13 mouse cellular contexts compared by ENCODE assay signal in the genomic region with DNA sequence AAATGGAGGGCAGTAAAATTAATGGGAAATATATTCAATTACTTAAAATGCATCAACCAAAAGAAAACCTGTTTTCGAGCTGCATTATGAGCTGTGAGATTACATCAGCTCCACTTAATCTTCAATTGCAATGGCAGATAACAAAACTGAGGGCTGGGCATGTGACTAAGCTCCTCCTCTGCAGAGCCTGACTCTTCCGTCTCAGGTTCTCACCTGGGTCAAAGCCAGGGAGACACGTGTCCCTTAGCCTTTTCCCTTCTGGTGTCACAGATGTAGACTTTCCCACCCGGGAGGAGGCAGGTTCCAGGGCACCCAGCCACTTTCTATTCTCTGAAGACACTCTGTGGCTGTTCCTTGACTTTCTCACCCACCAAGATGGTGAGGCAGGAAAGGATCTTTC. TPM values are rescaled to one million over a fixed set of nuclear protein-coding genes. Genes with fewer than 3 reads are reported as not detected.
DNase-seq lines count a peak whose midpoint lies in the region; ATAC-seq and TF ChIP-seq lines count a peak whose summit lies in the region.
"Had no signal": no experiment of that assay in that cellular context is flagged by ENCODE, and none has a peak within 500 bp of the region (broad histone marks: within the 10 kb centered on the region; RNA-seq: fewer than 3 reads in every experiment).

No protein-coding gene starts in this region.

- DNase-seq in kidney, adult 11 months: peak; percentile 37
- peak; percentile 6 for DNase-seq in cerebellum, adult 9-11 months
- DNase-seq in gastrocnemius, adult 8-10 months (ENCODE audit: low spot score in 2 of 2): peak; percentile 23 to 51
- DNase-seq in lung, postnatal 0 days (ENCODE audit: low spot score): peak; percentile 20
- no peak for DNase-seq in midbrain, embryonic 14.5 days
- no peak for DNase-seq in embryo, embryonic 10 days (ENCODE audit: low spot score)
- DNase-seq: heart, adult 11 months; heart, postnatal 4 days; spleen, adult 18-20 months had no signal

- no peak overlapping the region for H3K4me2 ChIP-seq in kidney, embryonic 16.5 days (replicated peaks; ENCODE audit: low read depth, low read length)
- H3K4me2 ChIP-seq in lung, postnatal 0 days (replicated peaks; ENCODE audit: low read depth, low read length): no peak overlapping the region
- no peak overlapping the region for H3K4me2 ChIP-seq in midbrain, embryonic 14.5 days (ENCODE audit: low read length)
- no peak overlapping the region for H3K4me2 ChIP-seq in heart, embryonic 11.5 days
- H3K4me2 ChIP-seq: neural tube, embryonic 12.5 days had no signal

- no peak for TF ChIP-seq EP300 in lung, postnatal 0 days (IDR thresholded peaks at IDR 0.05)

- no peak for TF ChIP-seq CTCF in lung, postnatal 0 days (IDR thresholded peaks at IDR 0.05)

- H3K36me3 ChIP-seq in kidney, embryonic 16.5 days (ENCODE audit: insufficient read depth, low read length): no peaks in the 10 kb centered on the region
- no peaks in the 10 kb centered on the region for H3K36me3 ChIP-seq in lung, postnatal 0 days (ENCODE audit: insufficient read depth, low read length)
- no peaks in the 10 kb centered on the region for H3K36me3 ChIP-seq in midbrain, embryonic 14.5 days (ENCODE audit: control insufficient read depth, insufficient read depth, low read length)
- no peaks in the 10 kb centered on the region for H3K36me3 ChIP-seq in heart, embryonic 11.5 days (ENCODE audit: control insufficient read depth, insufficient read depth, low read length)
- H3K36me3 ChIP-seq: neural tube, embryonic 12.5 days had no signal

- ATAC-seq in kidney, embryonic 16.5 days (ENCODE audit: low FRiP score, low TSS enrichment): no peak
- no peak for ATAC-seq in lung, postnatal 0 days
- no peak for ATAC-seq in midbrain, embryonic 14.5 days (ENCODE audit: low FRiP score, low TSS enrichment)
- ATAC-seq in heart, embryonic 11.5 days (replicated peaks; ENCODE audit: insufficient number of reproducible peaks, low FRiP score, low TSS enrichment): no peak

- H3K4me1 ChIP-seq in kidney, embryonic 16.5 days (ENCODE audit: insufficient read depth, low read length): peaks cover 24% of the 10 kb centered on the region
- H3K4me1 ChIP-seq in lung, postnatal 0 days (ENCODE audit: insufficient read depth, low read depth, low read length): no peaks in the 10 kb centered on the region
- H3K4me1 ChIP-seq in midbrain, embryonic 14.5 days (ENCODE audit: control insufficient read depth, insufficient read depth, low read length): no peaks in the 10 kb centered on the region
- no peaks in the 10 kb centered on the region for H3K4me1 ChIP-seq in heart, embryonic 11.5 days (ENCODE audit: control insufficient read depth, insufficient read depth, low read length)

- H3K27ac ChIP-seq in kidney, embryonic 16.5 days (ENCODE audit: low read length): no peak overlapping the region
- no peak overlapping the region for H3K27ac ChIP-seq in lung, postnatal 0 days (ENCODE audit: low read length)
- no peak overlapping the region for H3K27ac ChIP-seq in midbrain, embryonic 14.5 days (replicated peaks; ENCODE audit: low read depth, low read length)
- H3K27ac ChIP-seq in heart, embryonic 11.5 days (ENCODE audit: low read depth, low read length): no peak overlapping the region
- H3K27ac ChIP-seq: neural tube, embryonic 12.5 days had no signal

- H3K9ac ChIP-seq in kidney, embryonic 16.5 days (replicated peaks; ENCODE audit: low read length): no peak overlapping the region
- no peak overlapping the region for H3K9ac ChIP-seq in lung, postnatal 0 days (replicated peaks; ENCODE audit: low read depth)
- H3K9ac ChIP-seq in midbrain, embryonic 14.5 days (replicated peaks; ENCODE audit: low read length): no peak overlapping the region
- H3K9ac ChIP-seq in heart, embryonic 11.5 days (ENCODE audit: low read depth, low read length): no peak overlapping the region
- H3K9ac ChIP-seq: neural tube, embryonic 12.5 days had no signal

- no peaks in the 10 kb centered on the region for H3K9me3 ChIP-seq in kidney, embryonic 16.5 days (ENCODE audit: low read length)
- no peaks in the 10 kb centered on the region for H3K9me3 ChIP-seq in lung, postnatal 0 days (ENCODE audit: low read length)
- no peaks in the 10 kb centered on the region for H3K9me3 ChIP-seq in midbrain, embryonic 14.5 days (ENCODE audit: control insufficient read depth, low read length)
- H3K9me3 ChIP-seq in heart, embryonic 11.5 days (replicated peaks; ENCODE audit: control insufficient read depth, low read length): no peaks in the 10 kb centered on the region
- H3K9me3 ChIP-seq: neural tube, embryonic 12.5 days had no signal

- no peak overlapping the region for H3K4me3 ChIP-seq in kidney, embryonic 16.5 days (ENCODE audit: low read length)
- no peak overlapping the region for H3K4me3 ChIP-seq in lung, postnatal 0 days (ENCODE audit: low read depth, low read length)
- H3K4me3 ChIP-seq in midbrain, embryonic 14.5 days (replicated peaks; ENCODE audit: low read depth, low read length): no peak overlapping the region
- H3K4me3 ChIP-seq in heart, embryonic 11.5 days (ENCODE audit: low read depth, low read length): no peak overlapping the region
- H3K4me3 ChIP-seq: neural tube, embryonic 12.5 days had no signal

- WGBS in kidney, embryonic 16.5 days: 45% methylated on average over 4 of the region's 4 CpGs
- 41% methylated on average over 4 of the region's 4 CpGs for WGBS in lung, postnatal 0 days
- 73% methylated on average over 4 of the region's 4 CpGs for WGBS in midbrain, embryonic 14.5 days
- WGBS in heart, embryonic 11.5 days (ENCODE audit: insufficient replicate concordance): 52% methylated on average over 4 of the region's 4 CpGs

- no peaks in the 10 kb centered on the region for H3K27me3 ChIP-seq in kidney, embryonic 16.5 days (ENCODE audit: insufficient read depth, low read length)
- H3K27me3 ChIP-seq in lung, postnatal 0 days (replicated peaks; ENCODE audit: insufficient read depth, low read length): no peaks in the 10 kb centered on the region
- H3K27me3 ChIP-seq in midbrain, embryonic 14.5 days (ENCODE audit: control insufficient read depth, insufficient read depth, low read length): no peaks in the 10 kb centered on the region
- no peaks in the 10 kb centered on the region for H3K27me3 ChIP-seq in heart, embryonic 11.5 days (ENCODE audit: control insufficient read depth, insufficient read depth, low read length)
- H3K27me3 ChIP-seq: neural tube, embryonic 12.5 days had no signal

RNA-seq across cellular contexts. Expression of gene Fam160a1, which starts 12.0 kb away (rescaled TPM):
- polyA plus RNA-seq in kidney, embryonic 16.5 days (2015; fragmentation: Nextera tagmentation; extraction: Ambion mirVana): 6.1 and 6.7 TPM in 2 replicates
- total RNA-seq in gastrocnemius, adult 8-10 months (2022): 10 to 100 TPM; 52.1 to 58.4 (median 56.9) TPM
- 4.6 and 5.3 TPM in 2 replicates for polyA plus RNA-seq in lung, postnatal 0 days (2015; fragmentation: Nextera tagmentation; extraction: Ambion mirVana)
- 0.07 and 0.12 TPM in 2 replicates for polyA plus RNA-seq in midbrain, embryonic 14.5 days (2014; fragmentation: Nextera tagmentation; extraction: Ambion mirVana)
- 2.7 and 3.4 TPM in 2 replicates for polyA plus RNA-seq in heart, embryonic 11.5 days (2014; fragmentation: Nextera tagmentation; extraction: Ambion mirVana)
- total RNA-seq: megakaryocyte, adult 5-6 weeks had no signal

RNA-seq across cellular contexts. Expression of gene Glt28d2, which starts 58.3 kb away (rescaled TPM):
- polyA plus RNA-seq in kidney, embryonic 16.5 days (2015; fragmentation: Nextera tagmentation; extraction: Ambion mirVana): 3.0 and 3.7 TPM in 2 replicates
- total RNA-seq in gastrocnemius, adult 8-10 months (2022): 1 to 10 TPM; 5.6 to 8.9 (median 5.8) TPM
- 4.3 and 5.7 TPM in 2 replicates for polyA plus RNA-seq in lung, postnatal 0 days (2015; fragmentation: Nextera tagmentation; extraction: Ambion mirVana)
- 0.21 and 0.34 TPM in 2 replicates for polyA plus RNA-seq in midbrain, embryonic 14.5 days (2014; fragmentation: Nextera tagmentation; extraction: Ambion mirVana)
- polyA plus RNA-seq in heart, embryonic 11.5 days (2014; fragmentation: Nextera tagmentation; extraction: Ambion mirVana): 0.93 and 1.2 TPM in 2 replicates
- total RNA-seq: megakaryocyte, adult 5-6 weeks had no signal

RNA-seq across cellular contexts. Expression of gene Gm37240, which starts 58.3 kb away (rescaled TPM):
- 8.7 and 13.4 TPM in 2 replicates for polyA plus RNA-seq in kidney, embryonic 16.5 days (2015; fragmentation: Nextera tagmentation; extraction: Ambion mirVana)
- 10 to 100 TPM; 29.7 to 37.8 (median 36.6) TPM for total RNA-seq in gastrocnemius, adult 8-10 months (2022)
- 8.9 and 13.4 TPM in 2 replicates for polyA plus RNA-seq in lung, postnatal 0 days (2015; fragmentation: Nextera tagmentation; extraction: Ambion mirVana)
- 0.11 TPM in 1 of 2 replicates, not detected in the other for polyA plus RNA-seq in midbrain, embryonic 14.5 days (2014; fragmentation: Nextera tagmentation; extraction: Ambion mirVana)
- polyA plus RNA-seq in heart, embryonic 11.5 days (2014; fragmentation: Nextera tagmentation; extraction: Ambion mirVana): 4.5 and 5.1 TPM in 2 replicates

Comparison
In these comparisons a context has a peak if more than half of its experiments do, and no peak if none do; other contexts are left out.
1. DNase-seq: peak in kidney, adult 11 months (single experiment), cerebellum, adult 9-11 months (single experiment), gastrocnemius, adult 8-10 months (2 of 2) and lung, postnatal 0 days (single experiment); none in midbrain, embryonic 14.5 days (single experiment) and embryo, embryonic 10 days (single experiment).